In the genomic region with DNA sequence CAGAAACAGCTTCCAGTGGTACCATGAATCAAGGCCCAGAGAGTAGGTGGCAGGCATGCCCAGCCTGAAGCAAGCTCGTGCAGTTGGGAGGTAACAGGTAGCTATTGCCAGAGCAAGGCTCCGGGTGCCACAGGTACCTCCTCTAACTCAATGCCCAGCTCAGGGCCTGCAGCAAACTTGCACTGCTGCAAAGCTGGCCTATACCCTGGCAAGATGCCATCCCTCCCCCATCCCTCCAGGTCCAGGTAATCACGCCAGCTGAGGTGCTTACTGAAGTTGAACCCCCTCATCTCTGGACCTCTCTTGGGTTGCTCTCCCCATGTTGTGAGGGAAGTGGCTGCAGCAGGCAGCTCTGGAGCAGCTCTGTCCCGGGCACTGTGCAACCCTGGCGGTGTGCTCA, we compare ENCODE assay signal across 11 mouse cellular contexts. TPM values are rescaled to one million over a fixed set of nuclear protein-coding genes. Genes with fewer than 3 reads are reported as not detected.
DNase-seq lines count a peak whose midpoint lies in the region; ATAC-seq and TF ChIP-seq lines count a peak whose summit lies in the region.
"Had no signal": no experiment of that assay in that cellular context is flagged by ENCODE, and none has a peak within 500 bp of the region (broad histone marks: within the 10 kb centered on the region; RNA-seq: fewer than 3 reads in every experiment).

No protein-coding gene starts in this region.

- H3K9me3 ChIP-seq in embryonic facial prominence, embryonic 13.5 days: no peaks in the 10 kb centered on the region
- H3K9me3 ChIP-seq in midbrain, embryonic 10.5 days (replicated peaks): no peaks in the 10 kb centered on the region
- H3K9me3 ChIP-seq: G1E had no signal

- peak; percentile 30 for DNase-seq in kidney, adult 11 months
- no peak for DNase-seq in kidney, adult 8-10 months
- peak; percentile 55 for DNase-seq in kidney, postnatal 14 days
- no peak for DNase-seq in adrenal gland, adult (ENCODE audit: inconsistent age in 2 of 2, low spot score in 1 of 2)
- no peak for DNase-seq in midbrain, embryonic 10.5 days (ENCODE audit: low spot score)
- DNase-seq: adrenal gland, adult 8-10 months had no signal

- H3K36me3 ChIP-seq in embryonic facial prominence, embryonic 13.5 days: no peaks in the 10 kb centered on the region
- H3K36me3 ChIP-seq in midbrain, embryonic 10.5 days: no peaks in the 10 kb centered on the region
- H3K36me3 ChIP-seq: G1E had no signal

- no peak for TF ChIP-seq POLR2A in cortical plate, adult 2 months (IDR thresholded peaks at IDR 0.05; ENCODE audit: extremely low read depth, insufficient read depth, low read length)

- 75% methylated on average over 5 of the region's 5 CpGs for WGBS in embryonic facial prominence, embryonic 13.5 days
- 84% methylated on average over 5 of the region's 5 CpGs for whole genome bisulfite sequencing in midbrain, embryonic 10.5 days

- TF ChIP-seq CTCF in cortical plate, adult 2 months (IDR thresholded peaks at IDR 0.05; ENCODE audit: extremely low read depth, insufficient read depth, low read length): no peak

- peaks cover 3% of the 10 kb centered on the region for H3K4me1 ChIP-seq in cortical plate, adult 2 months (ENCODE audit: control insufficient read depth, insufficient read depth, low read length)
- H3K4me1 ChIP-seq in embryonic facial prominence, embryonic 13.5 days: peaks cover 45% of the 10 kb centered on the region
- peaks cover 47% of the 10 kb centered on the region for H3K4me1 ChIP-seq in midbrain, embryonic 10.5 days

- H3K27me3 ChIP-seq in embryonic facial prominence, embryonic 13.5 days: no peaks in the 10 kb centered on the region
- peaks cover 16% of the 10 kb centered on the region; the same call in 1 of the 2 replicates for H3K27me3 ChIP-seq in midbrain, embryonic 10.5 days (ENCODE audit: low read depth, poor library complexity, severe bottlenecking)

- H3K9ac ChIP-seq in embryonic facial prominence, embryonic 13.5 days: no peak overlapping the region

- no peak overlapping the region for H3K4me3 ChIP-seq in cortical plate, adult 2 months (ENCODE audit: insufficient read depth, low read length)
- H3K4me3 ChIP-seq in embryonic facial prominence, embryonic 13.5 days: no peak overlapping the region
- H3K4me3 ChIP-seq in midbrain, embryonic 10.5 days: no peak overlapping the region

- no peak for ATAC-seq in embryonic facial prominence, embryonic 13.5 days (ENCODE audit: insufficient number of reproducible peaks, insufficient read depth, low FRiP score, low TSS enrichment, low read depth)
- ATAC-seq in CD4-positive, CD25-positive, alpha-beta regulatory T cell, adult 4 months: no peak
- ATAC-seq: inflammation-experienced regulatory T-cells, adult 6 months had no signal

- peak overlapping the region; percentile 30; the same call in 1 of the 2 replicates for H3K27ac ChIP-seq in cortical plate, adult 2 months (ENCODE audit: insufficient read depth, low read length)
- peak overlapping the region; percentile 69; the same call in 1 of the 2 replicates for H3K27ac ChIP-seq in embryonic facial prominence, embryonic 13.5 days
- H3K27ac ChIP-seq in midbrain, embryonic 10.5 days (replicated peaks): no peak overlapping the region; the same call in 1 of the 2 replicates

- peak overlapping the region; percentile 37; the same call in 1 of the 2 replicates for H3K4me2 ChIP-seq in embryonic facial prominence, embryonic 13.5 days

RNA-seq across cellular contexts. Expression of a gene that starts 48.2 kb away (rescaled TPM):
- 24.4 and 26.2 TPM in 2 replicates for polyA plus RNA-seq in cortical plate, adult 2 months (2012; rRNA removed)
- polyA plus RNA-seq in embryonic facial prominence, embryonic 13.5 days (2015; fragmentation: Nextera tagmentation; extraction: Ambion mirVana): 17.5 and 19.9 TPM in 2 replicates
- 1 to 10 TPM; 4.0 to 5.0 TPM for polyA plus RNA-seq in CD4-positive, CD25-positive, alpha-beta regulatory T cell, adult 4 months (2017; shearing (Covaris generic))
- polyA plus RNA-seq in midbrain, embryonic 10.5 days (2016; fragmentation: Nextera tagmentation; extraction: Ambion mirVana): 20.5 and 20.7 TPM in 2 replicates

RNA-seq across cellular contexts. Expression of a gene that starts 59.3 kb away (rescaled TPM):
- polyA plus RNA-seq in cortical plate, adult 2 months (2012; rRNA removed): 0.04 TPM in 2 replicates
- polyA plus RNA-seq in embryonic facial prominence, embryonic 13.5 days (2015; fragmentation: Nextera tagmentation; extraction: Ambion mirVana): not detected in 2 replicates
- not detected for polyA plus RNA-seq in CD4-positive, CD25-positive, alpha-beta regulatory T cell, adult 4 months (2017; shearing (Covaris generic))
- 0.80 and 1.6 TPM in 2 replicates for polyA plus RNA-seq in midbrain, embryonic 10.5 days (2016; fragmentation: Nextera tagmentation; extraction: Ambion mirVana)
- polyA plus RNA-seq: G1E; inflammation-experienced regulatory T-cells, adult 6 months had no signal

Comparison
In these comparisons a context has a peak if more than half of its experiments do, and no peak if none do; other contexts are left out.
1. DNase-seq: peak in kidney, adult 11 months (single experiment) and kidney, postnatal 14 days (single experiment); none in kidney, adult 8-10 months (0 of 2), adrenal gland, adult (0 of 2) and midbrain, embryonic 10.5 days (single experiment).